Mouse (Mus musculus) E14TG2a.4 (cell line): ENCODE results near the gene Ldlrad2.

Experiments used
- H3K27me3 ChIP-seq: 2 replicates; pipeline ENCODE4 v1.6.1; 2014; ENCODE audit warnings: low read length, control low read depth; ENCODE audit not compliant: insufficient read depth
- H3K36me3 ChIP-seq: 2 replicates; pipeline ENCODE4 v1.6.1; 2014; ENCODE audit warnings: low read length, control low read depth; ENCODE audit not compliant: insufficient read depth
- H3K4me1 ChIP-seq: replicated peaks from 2 replicates; pipeline ENCODE4 v1.6.1; 2014; ENCODE audit warnings: low read depth, low read length, control low read depth
- H3K4me3 ChIP-seq: replicated peaks from 2 replicates; pipeline ENCODE4 v1.5.1; 2014; ENCODE audit warnings: mild to moderate bottlenecking, low read length
- H3K9me3 ChIP-seq: 2 replicates; pipeline ENCODE4 v1.6.1; 2014; ENCODE audit warnings: low read length, control low read depth
- CTCF ChIP-seq: conservative IDR thresholded peaks from 2 replicates; pipeline ENCODE4 v1.5.1; 2014; ENCODE audit warnings: low read length
- NANOG ChIP-seq: IDR thresholded peaks from 2 replicates; pipeline ENCODE4 v1.6.1; 2014; ENCODE audit warnings: borderline replicate concordance, low read length, mixed read lengths
- POU5F1 ChIP-seq: IDR thresholded peaks from 2 replicates; pipeline ENCODE4 v1.6.1; 2014; ENCODE audit warnings: low read length, borderline replicate concordance

The Ldlrad2 gene

GRCm38 (mm10) chr4:137542968-137543367, 31.4 kb downstream of the Ldlrad2 start:
- Histone ChIP-seq H3K4me1 (peaks cover 36% of the 10 kb centered on the region), H3K36me3 (peaks cover 99% of the 10 kb centered on the region), H3K4me3 (no peak overlapping the region), H3K9me3 (no peaks in the 10 kb centered on the region), H3K27me3 (no peaks in the 10 kb centered on the region)
- TF ChIP-seq NANOG (no peak), POU5F1 (no peak), CTCF (no peak)

- Histone ChIP-seq H3K4me1 (peaks cover 45% of the 10 kb centered on the region), H3K9me3 (no peaks in the 10 kb centered on the region), H3K4me3 (peak overlapping the region; percentile 41), H3K27me3 (no peaks in the 10 kb centered on the region), H3K36me3 (peaks cover 97% of the 10 kb centered on the region)
- no peak for TF ChIP-seq NANOG
Measured at GRCm38 (mm10) chr4:137540356-137540755, 34.0 kb downstream of the Ldlrad2 start.

- H3K9me3 ChIP-seq, result no peaks in the 10 kb centered on the region
- 0 out of 2 replicates have a peak, but pooled peaks cover 2% of the 10 kb centered on the region for H3K4me1 ChIP-seq
- H3K4me3 ChIP-seq, result no peak overlapping the region
- TF ChIP-seq CTCF, result no peak
- no peak for TF ChIP-seq NANOG
- TF ChIP-seq POU5F1, result no peak
- H3K36me3 ChIP-seq, result peaks cover 100% of the 10 kb centered on the region
- H3K27me3 ChIP-seq, result no peaks in the 10 kb centered on the region
Measured at GRCm38 (mm10) chr4:137527872-137528271, 46.5 kb downstream of the Ldlrad2 start.

- 0 out of 2 replicates have a peak, but pooled peaks cover 2% of the 10 kb centered on the region for H3K4me1 ChIP-seq
- no peaks in the 10 kb centered on the region for H3K27me3 ChIP-seq
- peaks cover 100% of the 10 kb centered on the region for H3K36me3 ChIP-seq
- TF ChIP-seq CTCF, result no peak
- no peak for TF ChIP-seq POU5F1
- no peak for TF ChIP-seq NANOG
- H3K9me3 ChIP-seq, result no peaks in the 10 kb centered on the region
- H3K4me3 ChIP-seq, result no peak overlapping the region
Measured at GRCm38 (mm10) chr4:137527368-137527767, 47.0 kb downstream of the Ldlrad2 start.

- Histone ChIP-seq H3K36me3 (peaks cover 100% of the 10 kb centered on the region), H3K27me3 (no peaks in the 10 kb centered on the region), H3K4me3 (no peak overlapping the region), H3K4me1 (0 out of 2 replicates have a peak, but pooled peaks cover 5% of the 10 kb centered on the region), H3K9me3 (no peaks in the 10 kb centered on the region)
- TF ChIP-seq POU5F1, result no peak
- TF ChIP-seq CTCF, result no peak
- TF ChIP-seq NANOG, result no peak
Measured at GRCm38 (mm10) chr4:137525426-137525825, 48.9 kb downstream of the Ldlrad2 start.
